Mouse (Mus musculus) right cerebral cortex, postnatal 25 days (tissue): ENCODE data around the gene Ubn1.

Experiments used
- DNase-seq: peaks from one replicate; pipeline ENCODE4 v3.0.0; 2022

Gene Ubn1

GRCm38 (mm10) chr16:5085196-5085595, 35.3 kb downstream of the Ubn1 start:
- DNase-seq: no peak

- DNase-seq: no peak
Measured at GRCm38 (mm10) chr16:5086179-5086578, 36.3 kb downstream of the Ubn1 start.

DNA sequence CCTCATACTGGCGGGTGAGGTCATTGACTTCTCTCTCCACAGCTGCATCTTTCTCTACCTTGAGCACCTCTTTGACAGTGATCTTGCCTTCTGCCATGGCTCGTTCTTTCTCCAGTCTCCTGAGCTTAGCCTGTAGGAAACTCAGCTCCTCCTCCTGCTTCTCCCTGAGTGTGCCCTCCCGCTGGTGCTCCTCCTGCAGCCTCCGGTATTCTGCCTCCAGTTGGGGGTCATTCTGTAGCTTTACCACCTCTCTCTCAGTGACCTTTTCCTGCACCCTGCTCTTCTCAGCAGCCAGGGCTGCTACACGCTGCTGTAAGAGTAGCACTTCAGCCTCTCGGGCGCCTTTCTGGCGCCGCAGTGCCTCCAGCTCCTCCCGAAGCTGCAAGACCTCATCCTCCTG, 39.2 kb downstream of the Ubn1 start:
- no peak for DNase-seq

DNA sequence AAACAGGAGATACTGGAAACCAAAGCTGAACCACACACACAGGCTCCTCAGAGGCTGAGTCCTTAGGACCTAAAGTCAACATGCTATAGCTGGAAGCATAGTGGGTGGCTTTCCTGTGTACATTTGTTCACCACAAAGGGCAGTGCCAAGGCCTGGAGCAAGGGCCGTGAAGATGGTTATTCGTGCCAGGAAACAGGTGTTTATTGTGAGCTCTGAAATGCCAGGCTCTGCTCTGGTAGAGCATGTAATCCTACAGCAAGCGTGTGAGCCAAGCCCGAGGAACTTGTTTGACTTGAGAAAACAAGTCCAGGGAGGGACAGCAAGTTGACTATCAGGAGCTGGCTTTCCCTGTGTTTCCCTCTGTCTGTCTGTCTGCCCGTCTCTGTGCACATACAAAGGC, 43.4 kb downstream of the Ubn1 start:
- DNase-seq: no peak

DNA sequence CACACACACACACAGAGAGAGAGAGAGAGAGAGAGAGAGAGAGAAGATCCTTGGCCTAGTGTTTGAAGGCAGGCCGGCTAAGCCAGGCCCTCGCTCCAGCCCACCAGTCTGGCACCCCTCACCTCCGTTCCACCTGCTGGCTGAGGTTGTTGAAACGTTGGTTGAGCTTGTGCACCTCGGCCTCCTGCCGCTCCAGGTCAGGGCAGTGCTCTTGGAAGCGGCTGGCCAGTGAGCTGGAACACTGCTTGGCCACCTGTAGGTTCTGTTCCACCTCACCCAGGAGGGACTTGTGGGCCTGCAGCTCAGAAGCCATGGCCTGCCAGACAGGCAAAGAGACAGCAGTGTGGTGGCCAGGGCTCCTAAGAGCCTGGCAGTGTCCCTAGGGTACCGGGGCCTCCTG, 46.6 kb downstream of the Ubn1 start:
- no peak for DNase-seq

DNA sequence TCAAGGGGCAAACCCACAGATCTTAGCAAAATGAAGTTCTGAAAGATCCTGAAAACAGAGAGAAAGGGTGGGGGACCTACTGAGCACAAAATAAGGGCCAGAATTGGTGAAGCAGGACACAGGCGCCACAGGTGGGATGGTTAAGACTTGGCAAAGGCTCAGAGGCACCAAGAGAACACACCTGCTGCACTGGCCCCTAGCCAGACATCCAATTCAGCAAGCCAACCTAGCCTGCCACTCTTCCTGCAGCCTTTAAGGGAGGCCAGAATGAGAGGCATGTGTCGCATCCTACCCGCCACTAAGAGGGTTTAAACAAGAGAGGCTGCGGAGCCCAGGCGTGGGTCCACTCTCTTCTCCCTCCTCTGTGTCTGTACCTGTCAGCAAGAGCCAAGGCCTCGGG, 51.1 kb downstream of the Ubn1 start:
- DNase-seq: no peak

- no peak for DNase-seq
Measured at GRCm38 (mm10) chr16:5109877-5110276, 60.0 kb downstream of the Ubn1 start.

DNA sequence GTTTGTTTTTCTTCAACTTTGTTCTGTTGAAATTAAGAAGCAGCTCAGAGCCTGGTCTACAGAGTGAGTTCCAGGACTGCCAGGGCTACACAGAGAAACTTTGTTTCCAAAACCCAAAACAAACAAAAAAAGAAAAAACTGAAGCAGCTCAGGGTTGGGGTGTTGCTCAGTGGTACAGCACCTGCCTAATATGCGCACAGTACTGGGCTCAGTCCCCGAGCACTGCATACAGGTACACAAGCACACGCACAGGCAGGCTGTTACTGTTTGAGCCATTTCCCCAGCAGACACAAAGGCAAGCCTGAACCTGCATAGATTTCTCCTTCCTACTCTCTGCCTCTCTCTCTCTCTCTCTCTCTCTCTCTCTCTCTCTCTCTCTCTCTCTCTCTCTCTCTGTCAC, 61.2 kb downstream of the Ubn1 start:
- no peak for DNase-seq

DNA sequence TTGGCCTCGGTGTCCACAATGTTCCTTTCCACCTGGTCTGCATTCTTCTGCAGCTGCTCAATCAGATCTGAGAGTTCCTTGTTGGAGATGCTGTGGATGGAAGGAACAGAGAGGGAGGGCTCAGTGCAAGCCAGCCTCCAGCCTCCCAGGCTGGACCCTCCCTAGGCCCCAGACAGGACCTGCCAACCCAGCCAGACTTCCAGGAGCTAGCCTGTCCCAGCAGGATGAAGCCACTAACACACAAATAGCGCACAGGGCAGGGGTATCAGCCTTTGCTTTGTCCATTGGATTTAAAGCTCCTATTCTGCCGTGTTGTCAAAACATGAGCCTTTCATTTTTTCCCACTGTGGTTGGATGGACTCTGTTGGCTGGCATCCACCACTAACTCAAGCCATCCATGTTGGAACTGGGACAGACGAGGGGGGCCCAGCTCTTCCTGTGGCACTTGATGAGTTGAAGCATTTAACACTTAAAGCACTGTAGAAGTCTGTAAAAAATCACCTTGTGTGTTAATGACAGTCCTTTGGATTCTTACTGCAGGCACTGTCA, 63.2 kb downstream of the Ubn1 start:
- DNase-seq: no peak

- no peak for DNase-seq
Measured at GRCm38 (mm10) chr16:5113582-5113981, 63.7 kb downstream of the Ubn1 start.

DNA sequence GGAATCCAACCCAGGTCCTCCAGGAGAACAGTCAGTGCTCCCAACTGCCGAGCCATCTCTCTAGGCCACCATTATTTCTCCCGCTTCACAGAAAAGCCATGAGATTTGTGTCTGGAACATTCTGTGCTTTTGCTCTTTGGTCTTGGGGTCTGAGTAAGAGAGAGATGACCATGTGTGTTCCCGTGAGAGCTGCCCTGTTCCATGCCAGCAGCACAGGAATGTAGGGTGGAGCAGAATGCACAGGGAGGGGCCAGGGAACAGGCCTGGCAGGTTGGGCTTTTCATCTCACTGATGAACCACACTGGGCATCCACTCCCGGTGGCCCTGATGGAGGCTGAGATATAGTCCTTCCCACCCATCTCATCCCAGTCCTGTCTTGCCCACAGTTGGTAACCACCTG, 69.5 kb downstream of the Ubn1 start:
- DNase-seq: no peak

DNA sequence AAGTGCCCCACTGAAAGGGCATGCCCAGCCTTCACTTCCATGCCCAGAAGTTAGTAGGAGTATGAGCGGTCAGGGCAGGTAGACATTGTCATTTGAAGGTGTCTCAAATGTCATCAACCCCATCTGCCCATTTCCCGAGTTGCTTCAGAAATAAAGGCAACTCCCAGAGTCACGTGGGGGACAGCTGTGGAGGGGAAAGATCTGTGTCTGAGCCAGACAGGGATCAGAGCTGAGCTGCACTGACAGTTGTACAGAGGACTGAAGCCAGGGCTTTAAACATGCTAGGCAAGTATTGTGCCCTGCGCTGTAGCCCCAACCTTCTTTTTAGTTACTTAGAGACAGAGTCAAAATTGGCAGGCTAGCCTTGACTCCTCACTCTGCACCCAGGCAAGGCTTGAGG, 70.0 kb downstream of the Ubn1 start:
- DNase-seq: no peak

- DNase-seq: no peak
Measured at GRCm38 (mm10) chr16:5123476-5123875, 73.6 kb downstream of the Ubn1 start.

DNA sequence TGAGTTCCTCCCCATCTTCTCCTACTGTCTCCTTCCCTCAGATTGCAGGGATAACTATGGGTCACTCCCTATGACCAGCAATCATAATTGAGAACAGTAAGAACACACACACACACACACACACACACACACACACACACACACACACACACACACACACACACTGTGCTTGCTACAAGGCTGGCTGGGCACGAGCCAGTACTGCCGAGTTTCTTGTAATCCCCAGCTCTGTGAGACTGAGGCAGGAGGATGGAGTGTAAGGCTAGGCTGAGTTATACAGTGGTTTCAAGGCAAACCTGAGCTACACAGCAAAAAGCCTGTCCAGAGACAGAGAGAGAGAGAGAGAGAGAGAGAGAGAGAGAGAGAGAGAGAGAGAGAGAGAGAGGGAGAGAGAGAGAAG, 80.3 kb downstream of the Ubn1 start:
- no peak for DNase-seq

- DNase-seq: no peak
Measured at GRCm38 (mm10) chr16:5130766-5131165, 80.9 kb downstream of the Ubn1 start.

- no peak for DNase-seq
Measured at GRCm38 (mm10) chr16:5131251-5131922, 81.5 kb downstream of the Ubn1 start.

GRCm38 (mm10) chr16:5132401-5132801, 82.5 kb downstream of the Ubn1 start, which contains the start of gene Ppl:
Gene Ppl (minus strand): TSS chr16:5132421.
- no peak for DNase-seq

GRCm38 (mm10) chr16:5134623-5135330, 84.9 kb downstream of the Ubn1 start:
- peak; percentile 31 for DNase-seq

- DNase-seq: no peak
Measured at GRCm38 (mm10) chr16:5135551-5136261, 85.8 kb downstream of the Ubn1 start.
